Mouse (Mus musculus) heart, postnatal 0 days (tissue): Measurements from ENCODE around the gene Ankrd27.

Experiments used
- CTCF ChIP-seq: IDR thresholded peaks from 2 replicates; pipeline ENCODE4 v1.5.1; 2016; ENCODE audit warnings: antibody characterized with exemption, control low read depth, low read depth
- EP300 ChIP-seq: IDR thresholded peaks from 2 replicates; pipeline ENCODE4 v1.6.1; 2016; ENCODE audit warnings: antibody characterized with exemption, low read depth

GRCm38 (mm10) chr7:35586906-35587445 lies 932 bp downstream of the Ankrd27 start:
- no peak for TF ChIP-seq CTCF
- no peak for TF ChIP-seq EP300
